Mouse (Mus musculus) lung, postnatal 0 days (tissue): ENCODE data around the gene Wfikkn2. TPM values are rescaled to one million over a fixed set of nuclear protein-coding genes. Genes with fewer than 3 reads are reported as not detected.

ENCODE experiments used
- ATAC-seq: fragments of 200-750 bp; cut with Nextera tagmentation; 2 replicates; pipeline ENCODE4 v1.8.0; 2017; ENCODE audit warnings: moderate library complexity
- DNase-seq: peaks from one replicate; pipeline ENCODE4 v3.0.0-alpha.2; 2016; ENCODE audit warnings: low spot score
- H3K27ac ChIP-seq: fragments of 300-500 bp; sonication (generic); 2 replicates; pipeline ENCODE4 v1.5.1; 2014; ENCODE audit warnings: antibody characterized with exemption, mild to moderate bottlenecking, low read length, mixed read lengths
- H3K27me3 ChIP-seq: fragments of 300-500 bp; sonication (generic); replicated peaks from 2 replicates; pipeline ENCODE4 v1.6.1; 2014; ENCODE audit warnings: low read length, mixed read lengths; ENCODE audit not compliant: insufficient read depth
- H3K36me3 ChIP-seq: fragments of 300-500 bp; sonication (generic); 2 replicates; pipeline ENCODE4 v1.6.1; 2014; ENCODE audit warnings: low read length, mixed read lengths; ENCODE audit not compliant: insufficient read depth
- H3K4me1 ChIP-seq: fragments of 300-500 bp; sonication (generic); 2 replicates; pipeline ENCODE4 v1.6.1; 2014; ENCODE audit warnings: antibody characterized with exemption, low read depth, low read length, mixed read lengths; ENCODE audit not compliant: insufficient read depth
- H3K4me2 ChIP-seq: fragments of 300-500 bp; sonication (generic); replicated peaks from 2 replicates; pipeline ENCODE4 v1.6.1; 2014; ENCODE audit warnings: low read depth, mild to moderate bottlenecking, low read length, moderate library complexity, mixed read lengths
- H3K4me3 ChIP-seq: fragments of 300-500 bp; sonication (generic); 2 replicates; pipeline ENCODE4 v1.5.1; 2014; ENCODE audit warnings: low read depth, low read length
- H3K9ac ChIP-seq: fragments of 300-500 bp; sonication (generic); replicated peaks from 2 replicates; pipeline ENCODE4 v1.6.1; 2014; ENCODE audit warnings: low read depth, mild to moderate bottlenecking
- H3K9me3 ChIP-seq: fragments of 300-500 bp; sonication (generic); 2 replicates; pipeline ENCODE4 v1.6.1; 2016; ENCODE audit warnings: low read length, mixed read lengths
- CTCF ChIP-seq: IDR thresholded peaks from 2 replicates; pipeline ENCODE4 v1.5.1; 2016; ENCODE audit warnings: antibody characterized with exemption, mild to moderate bottlenecking
- EP300 ChIP-seq: IDR thresholded peaks from 2 replicates; pipeline ENCODE4 v1.6.1; 2016; ENCODE audit warnings: antibody characterized with exemption, mild to moderate bottlenecking, control low read depth
- WGBS: fragments of 180-500 bp; shearing (Covaris S2); extraction: QIAGEN DNeasy Blood & Tissue Kit; methylation state at CpG from one replicate; pipeline ENCODE4 v1.1.7; 2014; 5-methylcytosine and 5-hydroxymethylcytosine counted together
- polyA plus RNA-seq: library from polyadenylated mRNA; unstranded; fragments of >200 nt; fragmentation: Nextera tagmentation; extraction: Ambion mirVana; gene quantifications from 2 replicates; pipeline ENCODE4 v1.2.1, GENCODE M21; 2015

Gene Wfikkn2
- polyA plus RNA-seq, 1 experiment from 2014 or later: 0.60 TPM

GRCm38 (mm10) chr11:94238786-94239185 lies 7.0 kb downstream of the Wfikkn2 start:
- ATAC-seq: no peak
- TF ChIP-seq EP300: no peak
- TF ChIP-seq CTCF: no peak
- H3K9me3 ChIP-seq: no peaks in the 10 kb centered on the region
- H3K4me1 ChIP-seq: no peaks in the 10 kb centered on the region; the same call in 1 of the 2 replicates
- WGBS: 87% methylated on average over 8 of the region's 8 CpGs
- H3K4me2 ChIP-seq: no peak overlapping the region
- no peak overlapping the region for H3K27ac ChIP-seq
- no peaks in the 10 kb centered on the region for H3K27me3 ChIP-seq
- H3K4me3 ChIP-seq: no peak overlapping the region
- H3K9ac ChIP-seq: no peak overlapping the region
- DNase-seq: no peak
- H3K36me3 ChIP-seq: no peaks in the 10 kb centered on the region

GRCm38 (mm10) chr11:94236074-94236473 lies 9.7 kb downstream of the Wfikkn2 start:
- TF ChIP-seq EP300: no peak
- peak; percentile 96 for TF ChIP-seq CTCF
- DNase-seq: peak; percentile 94
- H3K4me1 ChIP-seq: no peaks in the 10 kb centered on the region
- 31% methylated on average over 3 of the region's 3 CpGs for WGBS
- no peak overlapping the region for H3K27ac ChIP-seq
- no peaks in the 10 kb centered on the region for H3K27me3 ChIP-seq
- no peak overlapping the region for H3K4me2 ChIP-seq
- no peaks in the 10 kb centered on the region for H3K36me3 ChIP-seq
- peak; percentile 81 for ATAC-seq
- no peaks in the 10 kb centered on the region for H3K9me3 ChIP-seq
- H3K9ac ChIP-seq: no peak overlapping the region
- no peak overlapping the region for H3K4me3 ChIP-seq

GRCm38 (mm10) chr11:94234857-94235256 lies 10.9 kb downstream of the Wfikkn2 start:
- H3K4me2 ChIP-seq: no peak overlapping the region
- no peaks in the 10 kb centered on the region for H3K9me3 ChIP-seq
- no peak overlapping the region for H3K9ac ChIP-seq
- ATAC-seq: no peak
- H3K4me1 ChIP-seq: no peaks in the 10 kb centered on the region
- 86% methylated on average over 8 of the region's 8 CpGs for WGBS
- H3K27ac ChIP-seq: no peak overlapping the region
- TF ChIP-seq CTCF (no peak), EP300 (no peak)
- no peak overlapping the region for H3K4me3 ChIP-seq
- H3K36me3 ChIP-seq: no peaks in the 10 kb centered on the region
- DNase-seq: no peak
- H3K27me3 ChIP-seq: no peaks in the 10 kb centered on the region

- Histone ChIP-seq H3K36me3 (no peaks in the 10 kb centered on the region), H3K27me3 (no peaks in the 10 kb centered on the region), H3K4me3 (no peak overlapping the region), H3K9me3 (no peaks in the 10 kb centered on the region), H3K4me1 (no peaks in the 10 kb centered on the region), H3K9ac (no peak overlapping the region), H3K27ac (no peak overlapping the region), H3K4me2 (no peak overlapping the region)
- no peak for DNase-seq
- 78% methylated on average over 12 of the region's 12 CpGs for WGBS
- no peak for ATAC-seq
- TF ChIP-seq EP300: no peak
- no peak for TF ChIP-seq CTCF
These were observed 11.4 kb downstream of the Wfikkn2 start for GRCm38 (mm10) chr11:94234380-94234779.

- H3K36me3 ChIP-seq: no peaks in the 10 kb centered on the region
- no peak overlapping the region for H3K9ac ChIP-seq
- TF ChIP-seq EP300 (0 out of 2 replicates have a peak, but pooled peaks have one; percentile 32), CTCF (no peak)
- no peak overlapping the region for H3K4me3 ChIP-seq
- H3K27ac ChIP-seq: no peak overlapping the region
- DNase-seq: no peak
- WGBS: 82% methylated on average over 6 of the region's 6 CpGs
- no peaks in the 10 kb centered on the region for H3K4me1 ChIP-seq
- H3K9me3 ChIP-seq: no peaks in the 10 kb centered on the region
- no peak overlapping the region for H3K4me2 ChIP-seq
- H3K27me3 ChIP-seq: no peaks in the 10 kb centered on the region
- peak; percentile 39; the same call in 1 of the 2 replicates for ATAC-seq
These were observed 12.4 kb downstream of the Wfikkn2 start for GRCm38 (mm10) chr11:94233405-94233804.

- ATAC-seq (peak; percentile 71), DNase-seq (peak; percentile 68)
- WGBS: 59% methylated on average over 19 of the region's 19 CpGs
- no peak overlapping the region for H3K27ac ChIP-seq
- H3K4me1 ChIP-seq: no peaks in the 10 kb centered on the region
- no peaks in the 10 kb centered on the region for H3K27me3 ChIP-seq
- H3K9me3 ChIP-seq: no peaks in the 10 kb centered on the region
- no peak overlapping the region for H3K4me3 ChIP-seq
- no peak overlapping the region for H3K9ac ChIP-seq
- H3K36me3 ChIP-seq: no peaks in the 10 kb centered on the region
- no peak overlapping the region for H3K4me2 ChIP-seq
- TF ChIP-seq EP300 (peak; percentile 51; the same call in 1 of the 2 replicates), CTCF (no peak)
These were observed 13.8 kb downstream of the Wfikkn2 start for GRCm38 (mm10) chr11:94231821-94232552.
